Mouse (Mus musculus) E14TG2a.4 (cell line): ENCODE data around the gene Frmd6.

Experiments
- CTCF ChIP-seq: conservative IDR thresholded peaks from 2 replicates; pipeline ENCODE4 v1.5.1; 2014; ENCODE audit warnings: low read length
- NANOG ChIP-seq: IDR thresholded peaks from 2 replicates; pipeline ENCODE4 v1.6.1; 2014; ENCODE audit warnings: borderline replicate concordance, low read length, mixed read lengths
- POU5F1 ChIP-seq: IDR thresholded peaks from 2 replicates; pipeline ENCODE4 v1.6.1; 2014; ENCODE audit warnings: low read length, borderline replicate concordance

- TF ChIP-seq CTCF (no peak), NANOG (no peak), POU5F1 (no peak)
Observed at GRCm38 (mm10) chr12:70863281-70863680, 38.0 kb downstream of the Frmd6 start.
